11 mouse cellular contexts compared by ENCODE assay signal in genomic region chr11:74870544-74870943, GRCm38 (mm10). TPM values are rescaled to one million over a fixed set of nuclear protein-coding genes. Genes with fewer than 3 reads are reported as not detected.
DNase-seq lines count a peak whose midpoint lies in the region; ATAC-seq and TF ChIP-seq lines count a peak whose summit lies in the region.
"Had no signal": no experiment of that assay in that cellular context is flagged by ENCODE, and none has a peak within 500 bp of the region (broad histone marks: within the 10 kb centered on the region; RNA-seq: fewer than 3 reads in every experiment).

No protein-coding gene starts in this region.

- TF ChIP-seq CTCF in kidney, adult 2 months (conservative IDR thresholded peaks at IDR 0.05; ENCODE audit: insufficient read depth, insufficient read length, low read depth, low read length): no peak
- no peak for TF ChIP-seq CTCF in thymus, adult 2 months (IDR thresholded peaks at IDR 0.05; ENCODE audit: borderline replicate concordance, control insufficient read depth, extremely low read depth, insufficient read depth, low read length, poor library complexity)

- H3K4me1 ChIP-seq in kidney, adult 2 months (ENCODE audit: control insufficient read depth, insufficient read depth, low read length): 0 out of 2 replicates have a peak, but pooled peaks cover 4% of the 10 kb centered on the region
- peaks cover 17% of the 10 kb centered on the region for H3K4me1 ChIP-seq in kidney, embryonic 16.5 days (ENCODE audit: insufficient read depth, low read length)
- peaks cover 27% of the 10 kb centered on the region for H3K4me1 ChIP-seq in midbrain, embryonic 14.5 days (ENCODE audit: control insufficient read depth, insufficient read depth, low read length)
- no peaks in the 10 kb centered on the region for H3K4me1 ChIP-seq in thymus, adult 2 months (replicated peaks; ENCODE audit: control insufficient read depth, insufficient read depth, low read length)

- no peak overlapping the region for H3K4me2 ChIP-seq in kidney, embryonic 16.5 days (replicated peaks; ENCODE audit: low read depth, low read length)
- H3K4me2 ChIP-seq in midbrain, embryonic 14.5 days (ENCODE audit: low read length): peak overlapping the region; percentile 37

- H3K27me3 ChIP-seq in kidney, adult 2 months (replicated peaks; ENCODE audit: control insufficient read depth, insufficient read depth, low read length): no peaks in the 10 kb centered on the region
- no peaks in the 10 kb centered on the region for H3K27me3 ChIP-seq in kidney, embryonic 16.5 days (ENCODE audit: insufficient read depth, low read length)
- no peaks in the 10 kb centered on the region for H3K27me3 ChIP-seq in midbrain, embryonic 14.5 days (ENCODE audit: control insufficient read depth, insufficient read depth, low read length)
- H3K27me3 ChIP-seq in thymus, adult 2 months (ENCODE audit: control insufficient read depth, insufficient read depth, low read length): no peaks in the 10 kb centered on the region
- H3K27me3 ChIP-seq: Patski had no signal

- peak; percentile 31 for DNase-seq in kidney, adult 2 months
- peak; percentile 17 for DNase-seq in NIH3T3 (ENCODE audit: low read depth)
- peak; percentile 72 for DNase-seq in gastrocnemius, postnatal 25 days
- no peak for DNase-seq in midbrain, embryonic 14.5 days
- DNase-seq in spleen, postnatal 14 days (ENCODE audit: low spot score in 2 of 2): no peak
- DNase-seq in adrenal gland, postnatal 4 days (ENCODE audit: low spot score in 2 of 2): no peak
- DNase-seq in thymus, adult 2 months: no peak
- DNase-seq: kidney, adult 18-20 months; liver had no signal

- no peak overlapping the region for H3K4me3 ChIP-seq in kidney, adult 2 months (ENCODE audit: insufficient read depth, low read depth, low read length)
- no peak overlapping the region for H3K4me3 ChIP-seq in kidney, embryonic 16.5 days (ENCODE audit: low read length)
- H3K4me3 ChIP-seq in midbrain, embryonic 14.5 days (replicated peaks; ENCODE audit: low read depth, low read length): no peak overlapping the region
- no peak overlapping the region for H3K4me3 ChIP-seq in thymus, adult 2 months (ENCODE audit: control insufficient read depth, insufficient read depth, low read length)

- H3K27ac ChIP-seq in kidney, adult 2 months (ENCODE audit: insufficient read depth, low read depth, low read length): no peak overlapping the region
- H3K27ac ChIP-seq in kidney, embryonic 16.5 days (ENCODE audit: low read length): no peak overlapping the region
- peak overlapping the region; percentile 82 for H3K27ac ChIP-seq in midbrain, embryonic 14.5 days (replicated peaks; ENCODE audit: low read depth, low read length)
- H3K27ac ChIP-seq in thymus, adult 2 months (ENCODE audit: control insufficient read depth, insufficient read depth, low read length): no peak overlapping the region

- TF ChIP-seq POLR2A in kidney, adult 2 months (IDR thresholded peaks at IDR 0.05; ENCODE audit: low read depth, low read length): no peak
- TF ChIP-seq POLR2A in thymus, adult 2 months (IDR thresholded peaks at IDR 0.05; ENCODE audit: control insufficient read depth, extremely low read depth, insufficient read depth, low read length, poor library complexity): no peak

- no peaks in the 10 kb centered on the region for H3K9me3 ChIP-seq in kidney, embryonic 16.5 days (ENCODE audit: low read length)
- no peaks in the 10 kb centered on the region for H3K9me3 ChIP-seq in midbrain, embryonic 14.5 days (ENCODE audit: control insufficient read depth, low read length)

- H3K36me3 ChIP-seq in kidney, adult 2 months (ENCODE audit: control insufficient read depth, insufficient read depth, low read length): no peaks in the 10 kb centered on the region
- H3K36me3 ChIP-seq in kidney, embryonic 16.5 days (ENCODE audit: insufficient read depth, low read length): 0 out of 2 replicates have a peak, but pooled peaks cover 2% of the 10 kb centered on the region
- H3K36me3 ChIP-seq in midbrain, embryonic 14.5 days (ENCODE audit: control insufficient read depth, insufficient read depth, low read length): peaks cover 19% of the 10 kb centered on the region
- H3K36me3 ChIP-seq in thymus, adult 2 months (ENCODE audit: control insufficient read depth, insufficient read depth, low read length): no peaks in the 10 kb centered on the region

- ATAC-seq in kidney, embryonic 16.5 days (ENCODE audit: low FRiP score, low TSS enrichment): no peak
- no peak for ATAC-seq in midbrain, embryonic 14.5 days (ENCODE audit: low FRiP score, low TSS enrichment)

- 47% methylated on average over 4 of the region's 4 CpGs for WGBS in kidney, adult 2 months
- 62% methylated on average over 4 of the region's 4 CpGs for WGBS in kidney, embryonic 16.5 days
- WGBS in midbrain, embryonic 14.5 days: 78% methylated on average over 4 of the region's 4 CpGs
- WGBS in thymus, adult 2 months: 91% methylated on average over 4 of the region's 4 CpGs

- H3K9ac ChIP-seq in kidney, embryonic 16.5 days (replicated peaks; ENCODE audit: low read length): no peak overlapping the region
- H3K9ac ChIP-seq in midbrain, embryonic 14.5 days (replicated peaks; ENCODE audit: low read length): no peak overlapping the region

RNA-seq across cellular contexts. Expression of gene Sgsm2, which starts 26.3 kb away (rescaled TPM):
- 27.5 and 31.0 TPM in 2 replicates for polyA plus RNA-seq in kidney, adult 2 months (2012; rRNA removed)
- polyA plus RNA-seq in kidney, embryonic 16.5 days (2015; fragmentation: Nextera tagmentation; extraction: Ambion mirVana): 6.6 and 7.1 TPM in 2 replicates
- 1 to 10 TPM; 1.4 to 2.0 TPM for total RNA-seq in gastrocnemius, postnatal 25 days (2021)
- polyA plus RNA-seq in midbrain, embryonic 14.5 days (2014; fragmentation: Nextera tagmentation; extraction: Ambion mirVana): 24.3 and 25.7 TPM in 2 replicates
- total RNA-seq in adrenal gland, postnatal 4 days (2021): 10 to 100 TPM; 26.3 to 31.9 TPM
- polyA plus RNA-seq in thymus, adult 2 months (2012; rRNA removed): 13.5 and 14.5 TPM in 2 replicates

RNA-seq across cellular contexts. Expression of gene Tsr1, which starts 27.3 kb away (rescaled TPM):
- polyA plus RNA-seq in kidney, adult 2 months (2012; rRNA removed): 6.3 and 6.6 TPM in 2 replicates
- 50.1 and 50.8 TPM in 2 replicates for polyA plus RNA-seq in kidney, embryonic 16.5 days (2015; fragmentation: Nextera tagmentation; extraction: Ambion mirVana)
- total RNA-seq in gastrocnemius, postnatal 25 days (2021): 10 to 100 TPM; 19.0 to 22.7 TPM
- 25.6 and 31.0 TPM in 2 replicates for polyA plus RNA-seq in midbrain, embryonic 14.5 days (2014; fragmentation: Nextera tagmentation; extraction: Ambion mirVana)
- 10 to 100 TPM; 39.7 to 42.3 TPM for total RNA-seq in adrenal gland, postnatal 4 days (2021)
- 15.4 and 17.9 TPM in 2 replicates for polyA plus RNA-seq in thymus, adult 2 months (2012; rRNA removed)

RNA-seq across cellular contexts. Expression of gene Mnt, which starts 39.8 kb away (rescaled TPM):
- polyA plus RNA-seq in kidney, adult 2 months (2012; rRNA removed): 12.8 and 13.9 TPM in 2 replicates
- polyA plus RNA-seq in kidney, embryonic 16.5 days (2015; fragmentation: Nextera tagmentation; extraction: Ambion mirVana): 4.7 and 4.8 TPM in 2 replicates
- 1 to 10 TPM; 5.3 to 5.6 TPM for total RNA-seq in gastrocnemius, postnatal 25 days (2021)
- polyA plus RNA-seq in midbrain, embryonic 14.5 days (2014; fragmentation: Nextera tagmentation; extraction: Ambion mirVana): 9.8 and 10.3 TPM in 2 replicates
- total RNA-seq in adrenal gland, postnatal 4 days (2021): 10 to 100 TPM; 29.0 to 35.9 TPM
- polyA plus RNA-seq in thymus, adult 2 months (2012; rRNA removed): 39.9 and 48.4 TPM in 2 replicates

RNA-seq across cellular contexts. Expression of gene Smg6, which starts 55.1 kb away (rescaled TPM):
- 35.2 and 40.1 TPM in 2 replicates for polyA plus RNA-seq in kidney, adult 2 months (2012; rRNA removed)
- 17.9 and 20.5 TPM in 2 replicates for polyA plus RNA-seq in kidney, embryonic 16.5 days (2015; fragmentation: Nextera tagmentation; extraction: Ambion mirVana)
- 10 to 100 TPM in 1 of 2 experiments, 1 to 10 TPM in 1; 9.4 to 10.1 TPM for total RNA-seq in gastrocnemius, postnatal 25 days (2021)
- polyA plus RNA-seq in midbrain, embryonic 14.5 days (2014; fragmentation: Nextera tagmentation; extraction: Ambion mirVana): 14.0 and 15.9 TPM in 2 replicates
- total RNA-seq in adrenal gland, postnatal 4 days (2021): 10 to 100 TPM; 32.7 to 37.8 TPM
- polyA plus RNA-seq in thymus, adult 2 months (2012; rRNA removed): 69.4 and 69.7 TPM in 2 replicates

RNA-seq across cellular contexts. Expression of gene Srr, which starts 55.2 kb away (rescaled TPM):
- 49.7 and 52.0 TPM in 2 replicates for polyA plus RNA-seq in kidney, adult 2 months (2012; rRNA removed)
- polyA plus RNA-seq in kidney, embryonic 16.5 days (2015; fragmentation: Nextera tagmentation; extraction: Ambion mirVana): 24.5 and 25.1 TPM in 2 replicates
- 10 to 100 TPM; 20.1 to 21.9 TPM for total RNA-seq in gastrocnemius, postnatal 25 days (2021)
- polyA plus RNA-seq in midbrain, embryonic 14.5 days (2014; fragmentation: Nextera tagmentation; extraction: Ambion mirVana): 34.4 and 49.9 TPM in 2 replicates
- 10 to 100 TPM; 36.0 to 40.5 TPM for total RNA-seq in adrenal gland, postnatal 4 days (2021)
- 6.3 and 7.7 TPM in 2 replicates for polyA plus RNA-seq in thymus, adult 2 months (2012; rRNA removed)

Comparison
In these comparisons a context has a peak if more than half of its experiments do, and no peak if none do; other contexts are left out.
1. DNase-seq: peak in kidney, adult 2 months (single experiment), NIH3T3 (single experiment) and gastrocnemius, postnatal 25 days (single experiment); none in midbrain, embryonic 14.5 days (single experiment), spleen, postnatal 14 days (0 of 2), adrenal gland, postnatal 4 days (0 of 2) and thymus, adult 2 months (single experiment).